19 mouse cellular contexts compared by ENCODE assay signal in genomic region chr10:84859556-84860380, GRCm38 (mm10). TPM values are rescaled to one million over a fixed set of nuclear protein-coding genes. Genes with fewer than 3 reads are reported as not detected.
DNase-seq lines count a peak whose midpoint lies in the region; ATAC-seq lines count a peak whose summit lies in the region.
"Had no signal": no experiment of that assay in that cellular context is flagged by ENCODE, and none has a peak within 500 bp of the region (broad histone marks: within the 10 kb centered on the region; RNA-seq: fewer than 3 reads in every experiment).

No protein-coding gene starts in this region.

- DNase-seq in hindbrain, embryonic 11.5 days (ENCODE audit: low spot score): peak; percentile 27
- no peak for DNase-seq in hindbrain, embryonic 14.5 days (ENCODE audit: low spot score)
- DNase-seq in Muller cell, postnatal 12 days (ENCODE audit: inconsistent ontology term): peak; percentile 17
- DNase-seq in cerebellum, adult 11-12 months: no peak
- DNase-seq in thymus, postnatal 36 days: no peak
- DNase-seq: adrenal gland, postnatal 10 days; B cell, adult 2 months; cerebellum, adult 8-10 months; kidney, adult 8-10 months; kidney, postnatal 4 days; lung, adult 2 months had no signal

- no peak overlapping the region for H3K27ac ChIP-seq in hindbrain, embryonic 11.5 days (ENCODE audit: low read depth, low read length)
- no peak overlapping the region for H3K27ac ChIP-seq in hindbrain, embryonic 14.5 days
- no peak overlapping the region; the same call in 1 of the 2 replicates for H3K27ac ChIP-seq in forebrain, embryonic 13.5 days
- H3K27ac ChIP-seq in midbrain, embryonic 13.5 days: no peak overlapping the region
- H3K27ac ChIP-seq: heart, embryonic 15.5 days; limb, embryonic 15.5 days; macrophage had no signal

- H3K27me3 ChIP-seq in hindbrain, embryonic 11.5 days (ENCODE audit: control insufficient read depth, insufficient read depth, low read length): no peaks in the 10 kb centered on the region
- no peaks in the 10 kb centered on the region for H3K27me3 ChIP-seq in hindbrain, embryonic 14.5 days (ENCODE audit: control insufficient read depth, insufficient read depth, low read length)
- H3K27me3 ChIP-seq in forebrain, embryonic 13.5 days: peaks cover 34% of the 10 kb centered on the region
- H3K27me3 ChIP-seq in midbrain, embryonic 13.5 days: no peaks in the 10 kb centered on the region; the same call in 1 of the 2 replicates
- H3K27me3 ChIP-seq: limb, embryonic 15.5 days had no signal

- no peaks in the 10 kb centered on the region for H3K9me3 ChIP-seq in hindbrain, embryonic 11.5 days (ENCODE audit: control insufficient read depth, low read length)
- H3K9me3 ChIP-seq in hindbrain, embryonic 14.5 days (ENCODE audit: control insufficient read depth, low read length): no peaks in the 10 kb centered on the region
- no peaks in the 10 kb centered on the region for H3K9me3 ChIP-seq in forebrain, embryonic 13.5 days (replicated peaks)
- no peaks in the 10 kb centered on the region for H3K9me3 ChIP-seq in midbrain, embryonic 13.5 days
- H3K9me3 ChIP-seq: heart, embryonic 15.5 days; limb, embryonic 15.5 days had no signal

- no peak overlapping the region; the same call in 1 of the 2 replicates for H3K4me2 ChIP-seq in hindbrain, embryonic 11.5 days (replicated peaks; ENCODE audit: low read depth, low read length)
- H3K4me2 ChIP-seq in hindbrain, embryonic 14.5 days (replicated peaks): no peak overlapping the region
- peak overlapping the region; percentile 32; the same call in 1 of the 2 replicates for H3K4me2 ChIP-seq in forebrain, embryonic 13.5 days
- H3K4me2 ChIP-seq in midbrain, embryonic 13.5 days (replicated peaks): 0 out of 2 replicates have a peak overlapping the region, but pooled peaks have one; percentile 19
- H3K4me2 ChIP-seq: heart, embryonic 15.5 days; limb, embryonic 15.5 days had no signal

- peaks cover 8% of the 10 kb centered on the region for H3K4me1 ChIP-seq in hindbrain, embryonic 11.5 days (replicated peaks; ENCODE audit: control insufficient read depth, insufficient read depth, low read length)
- H3K4me1 ChIP-seq in hindbrain, embryonic 14.5 days (replicated peaks; ENCODE audit: control insufficient read depth, insufficient read depth, low read length): peaks cover 17% of the 10 kb centered on the region
- peaks cover 33% of the 10 kb centered on the region for H3K4me1 ChIP-seq in forebrain, embryonic 13.5 days
- H3K4me1 ChIP-seq in midbrain, embryonic 13.5 days (replicated peaks): peaks cover 29% of the 10 kb centered on the region

- no peak for ATAC-seq in hindbrain, embryonic 11.5 days (ENCODE audit: low FRiP score)
- no peak for ATAC-seq in hindbrain, embryonic 14.5 days (ENCODE audit: low FRiP score)
- 0 out of 2 replicates have a peak, but pooled peaks have one; percentile 19 for ATAC-seq in forebrain, embryonic 13.5 days
- no peak for ATAC-seq in midbrain, embryonic 13.5 days
- no peak for ATAC-seq in monocyte, adult 5-6 weeks (replicated peaks; ENCODE audit: insufficient number of reproducible peaks, low FRiP score, low TSS enrichment, poor library complexity, severe bottlenecking)

- 41% methylated on average over 13 of the region's 13 CpGs for WGBS in hindbrain, embryonic 11.5 days
- WGBS in hindbrain, embryonic 14.5 days: 26% methylated on average over 13 of the region's 13 CpGs
- WGBS in forebrain, embryonic 13.5 days: 6% methylated on average over 13 of the region's 13 CpGs
- 28% methylated on average over 13 of the region's 13 CpGs for WGBS in midbrain, embryonic 13.5 days

- H3K9ac ChIP-seq in hindbrain, embryonic 11.5 days (ENCODE audit: low read depth, low read length): no peak overlapping the region
- H3K9ac ChIP-seq in hindbrain, embryonic 14.5 days: no peak overlapping the region
- no peak overlapping the region for H3K9ac ChIP-seq in forebrain, embryonic 13.5 days
- H3K9ac ChIP-seq in midbrain, embryonic 13.5 days (replicated peaks): no peak overlapping the region
- H3K9ac ChIP-seq: heart, embryonic 15.5 days; limb, embryonic 15.5 days had no signal

- 0 out of 2 replicates have a peak, but pooled peaks cover 5% of the 10 kb centered on the region for H3K36me3 ChIP-seq in hindbrain, embryonic 11.5 days (ENCODE audit: control insufficient read depth, insufficient read depth, low read length)
- H3K36me3 ChIP-seq in hindbrain, embryonic 14.5 days (replicated peaks; ENCODE audit: control insufficient read depth, insufficient read depth): no peaks in the 10 kb centered on the region
- H3K36me3 ChIP-seq in forebrain, embryonic 13.5 days (ENCODE audit: poor library complexity, severe bottlenecking): peaks cover 22% of the 10 kb centered on the region
- H3K36me3 ChIP-seq in midbrain, embryonic 13.5 days: peaks cover 25% of the 10 kb centered on the region
- H3K36me3 ChIP-seq: heart, embryonic 15.5 days; limb, embryonic 15.5 days had no signal

- H3K4me3 ChIP-seq in hindbrain, embryonic 11.5 days (ENCODE audit: low read depth, low read length): no peak overlapping the region
- H3K4me3 ChIP-seq in hindbrain, embryonic 14.5 days (replicated peaks; ENCODE audit: low read length): no peak overlapping the region
- no peak overlapping the region for H3K4me3 ChIP-seq in forebrain, embryonic 13.5 days
- H3K4me3 ChIP-seq in midbrain, embryonic 13.5 days (replicated peaks): no peak overlapping the region
- H3K4me3 ChIP-seq: erythroblast, embryonic 14.5 days; heart, embryonic 15.5 days; limb, embryonic 15.5 days; myocyte had no signal

RNA-seq across cellular contexts. Expression of gene Ric8b, which starts 57.6 kb away (rescaled TPM):
- 31.2 and 33.7 TPM in 2 replicates for polyA plus RNA-seq in hindbrain, embryonic 11.5 days (2014; fragmentation: Nextera tagmentation; extraction: Ambion mirVana)
- 45.6 and 49.4 TPM in 2 replicates for polyA plus RNA-seq in hindbrain, embryonic 14.5 days (2014; fragmentation: Nextera tagmentation; extraction: Ambion mirVana)
- 34.2 and 36.0 TPM in 2 replicates for polyA plus RNA-seq in forebrain, embryonic 13.5 days (2015; fragmentation: Nextera tagmentation; extraction: Ambion mirVana)
- 44.9 and 49.9 TPM in 2 replicates for polyA plus RNA-seq in midbrain, embryonic 13.5 days (2015; fragmentation: Nextera tagmentation; extraction: Ambion mirVana)
- total RNA-seq in monocyte, adult 5-6 weeks (2017): 25.4 to 32.3 TPM (median 27.0 TPM) in 3 replicates

Comparison
In these comparisons a context has a peak if more than half of its experiments do, and no peak if none do; other contexts are left out.
1. DNase-seq: peak in hindbrain, embryonic 11.5 days (single experiment) and Muller cell, postnatal 12 days (single experiment); none in hindbrain, embryonic 14.5 days (single experiment), cerebellum, adult 11-12 months (single experiment) and thymus, postnatal 36 days (0 of 2).
2. H3K4me2 ChIP-seq: peak in forebrain, embryonic 13.5 days (single experiment) and midbrain, embryonic 13.5 days (single experiment); none in hindbrain, embryonic 11.5 days (single experiment) and hindbrain, embryonic 14.5 days (single experiment).